Mouse (Mus musculus): ENCODE results near the gene Zfp704.

The Zfp704 gene

DNA sequence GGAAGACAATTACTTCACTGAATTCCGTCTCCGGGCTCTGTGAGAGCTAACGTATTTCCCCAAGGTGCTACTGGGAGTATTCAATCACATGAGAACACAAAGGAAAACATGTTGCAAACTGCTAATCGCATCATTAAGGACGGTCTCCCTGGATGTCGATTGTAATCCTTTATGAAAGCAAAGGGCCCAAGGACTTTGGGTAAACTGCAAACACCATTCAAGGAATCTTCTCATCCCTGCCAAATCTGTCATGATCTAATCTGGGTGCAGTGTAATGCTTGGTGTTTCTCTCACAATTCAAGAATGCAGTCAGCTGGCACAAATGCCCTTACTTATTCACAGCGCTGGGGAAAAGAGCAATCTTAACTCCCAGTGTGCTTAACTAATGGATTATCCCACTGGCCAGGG, 96.2 kb downstream of the Zfp704 start:
- no peak for DNase-seq

GRCm38 (mm10) chr3:9512199-9512598, 97.7 kb downstream of the Zfp704 start:
- peak; percentile 37 for DNase-seq

GRCm38 (mm10) chr3:9505692-9506211, 104.1 kb downstream of the Zfp704 start:
- DNase-seq: no peak

GRCm38 (mm10) chr3:9504371-9504770, 105.5 kb downstream of the Zfp704 start:
- no peak for DNase-seq

DNA sequence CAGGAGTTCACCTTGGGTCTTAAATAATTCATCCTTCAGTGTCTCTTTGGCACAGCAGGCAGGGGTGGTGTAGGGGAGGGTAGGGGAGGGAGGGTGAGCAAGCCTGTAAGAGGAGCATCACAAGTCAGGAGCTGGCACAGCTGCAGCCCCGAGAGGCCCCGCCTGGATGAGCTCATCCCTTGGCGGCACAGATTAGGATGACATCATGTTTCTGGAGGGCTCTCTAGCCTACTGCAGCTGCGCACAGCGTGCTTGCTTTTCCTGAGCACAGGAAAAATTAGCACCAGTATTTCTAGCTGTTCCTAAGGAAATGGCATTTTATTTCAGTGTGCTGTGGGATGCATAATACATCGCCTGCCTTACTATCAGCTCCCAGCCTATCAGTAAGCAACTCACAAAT, 109.2 kb downstream of the Zfp704 start:
- DNase-seq: peak; percentile 77

GRCm38 (mm10) chr3:9499994-9500553, 109.8 kb downstream of the Zfp704 start:
- peak; percentile 32 for DNase-seq

DNA sequence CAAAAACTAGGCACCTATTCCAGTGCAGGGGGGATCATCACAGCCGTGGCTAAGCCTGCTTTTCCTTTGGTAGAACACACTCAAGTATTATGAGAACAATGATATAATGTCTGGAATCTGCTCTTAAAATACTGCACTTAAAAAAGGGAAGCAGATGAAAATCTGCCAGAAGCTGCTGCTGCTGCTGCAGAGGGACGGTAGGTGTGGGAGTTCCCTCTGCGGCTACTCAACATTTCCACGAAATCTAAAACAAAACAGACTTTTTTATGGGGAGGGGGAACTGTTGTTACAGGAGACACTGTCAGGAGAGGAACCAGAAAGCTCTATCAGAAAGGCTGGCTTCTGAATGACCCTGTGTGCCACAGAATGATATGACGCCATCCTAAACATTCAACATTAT, 110.4 kb downstream of the Zfp704 start:
- no peak for DNase-seq

- no peak for DNase-seq
Measured at GRCm38 (mm10) chr3:9497260-9497659, 112.6 kb downstream of the Zfp704 start.

GRCm38 (mm10) chr3:9491766-9492283, 118.1 kb downstream of the Zfp704 start:
- no peak for DNase-seq

- DNase-seq: no peak
Measured at GRCm38 (mm10) chr3:9487644-9488043, 122.2 kb downstream of the Zfp704 start.

DNA sequence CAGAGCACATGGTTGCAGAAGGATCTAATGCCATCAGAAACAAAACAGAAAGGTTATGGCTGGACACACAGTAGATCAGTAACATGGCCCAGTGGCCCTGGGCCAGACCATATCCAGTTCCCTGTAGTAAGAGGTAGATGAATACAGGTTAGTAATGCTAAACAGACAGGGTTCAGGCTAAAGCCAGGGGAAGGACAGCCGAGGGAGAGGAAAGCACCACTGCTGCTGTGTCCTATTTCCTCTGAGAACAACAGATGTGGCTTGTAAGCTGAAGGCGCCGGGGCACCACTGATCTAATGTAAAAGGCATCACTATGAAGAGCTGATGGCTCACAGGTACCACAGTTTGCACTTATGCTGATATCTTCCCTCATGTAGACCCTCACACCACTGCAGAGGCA, 124.4 kb downstream of the Zfp704 start:
- no peak for DNase-seq

DNA sequence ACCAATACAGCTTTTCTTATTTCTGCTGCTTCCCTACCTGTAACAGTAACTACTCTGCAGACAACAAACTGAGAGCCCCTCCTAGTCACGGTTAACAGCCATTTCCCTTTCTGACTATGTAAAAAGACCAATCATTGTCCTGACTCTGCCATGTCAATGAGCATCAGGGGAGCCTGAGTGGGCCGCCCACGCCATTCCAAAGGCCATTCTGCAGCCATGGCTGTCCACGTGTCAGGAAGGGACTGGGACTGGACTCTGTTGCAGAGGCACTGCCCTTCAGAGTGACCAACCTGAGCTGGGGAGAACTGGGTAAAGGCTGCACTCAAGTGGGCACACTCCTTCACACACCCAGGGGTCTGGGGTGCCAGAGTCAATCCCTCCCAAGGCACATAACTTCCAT, 127.9 kb downstream of the Zfp704 start:
- no peak for DNase-seq

- no peak for DNase-seq
Measured at GRCm38 (mm10) chr3:9481358-9481757, 128.5 kb downstream of the Zfp704 start.

GRCm38 (mm10) chr3:9480936-9481335, 128.9 kb downstream of the Zfp704 start:
- no peak for DNase-seq

- DNase-seq: no peak
Measured at GRCm38 (mm10) chr3:9477386-9477785, 132.5 kb downstream of the Zfp704 start.

DNA sequence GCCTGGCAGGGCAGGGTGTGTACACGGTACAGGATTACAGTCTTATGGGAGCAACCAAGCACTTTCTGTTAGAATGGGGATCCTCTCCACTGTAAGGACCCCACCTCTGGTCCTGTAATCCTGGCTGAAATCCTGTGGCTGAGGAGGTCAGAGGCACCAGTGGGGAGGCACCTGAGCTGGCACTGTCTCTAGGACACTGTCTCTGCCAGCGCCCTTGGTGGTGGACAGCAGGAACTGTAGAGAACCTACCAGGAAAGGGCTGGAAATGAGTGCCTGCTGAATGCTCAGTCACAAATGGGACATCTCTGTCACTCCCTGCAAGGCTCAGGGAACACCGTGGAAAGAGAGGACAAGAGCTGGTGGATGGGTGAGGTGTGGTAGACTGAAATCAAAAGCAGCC, 133.5 kb downstream of the Zfp704 start:
- no peak for DNase-seq

GRCm38 (mm10) chr3:9475501-9475900, 134.4 kb downstream of the Zfp704 start:
- DNase-seq: no peak

- DNase-seq: no peak
Measured at GRCm38 (mm10) chr3:9474331-9474730, 135.6 kb downstream of the Zfp704 start.

- DNase-seq: peak; percentile 77
Measured at GRCm38 (mm10) chr3:9466287-9466686, 143.6 kb downstream of the Zfp704 start.

DNA sequence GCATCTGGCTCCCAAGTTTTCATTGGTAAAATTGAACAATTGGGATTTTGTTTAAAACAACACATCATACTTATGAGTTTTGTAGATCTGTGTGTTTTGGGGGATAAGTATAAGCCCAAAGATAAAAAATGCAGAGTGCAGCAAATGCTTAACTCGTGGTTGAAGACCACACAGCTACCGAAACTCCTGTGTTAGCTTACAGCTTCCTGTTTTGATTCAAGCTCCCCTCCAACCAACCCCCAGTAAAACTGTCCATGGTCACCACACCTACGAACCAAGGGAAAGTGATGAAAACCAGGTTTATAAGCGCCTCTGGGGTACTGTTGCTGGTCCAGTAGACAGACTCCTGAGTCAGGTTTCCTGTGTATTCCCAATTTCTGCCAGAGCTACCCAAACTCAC, 144.2 kb downstream of the Zfp704 start:
- no peak for DNase-seq

DNA sequence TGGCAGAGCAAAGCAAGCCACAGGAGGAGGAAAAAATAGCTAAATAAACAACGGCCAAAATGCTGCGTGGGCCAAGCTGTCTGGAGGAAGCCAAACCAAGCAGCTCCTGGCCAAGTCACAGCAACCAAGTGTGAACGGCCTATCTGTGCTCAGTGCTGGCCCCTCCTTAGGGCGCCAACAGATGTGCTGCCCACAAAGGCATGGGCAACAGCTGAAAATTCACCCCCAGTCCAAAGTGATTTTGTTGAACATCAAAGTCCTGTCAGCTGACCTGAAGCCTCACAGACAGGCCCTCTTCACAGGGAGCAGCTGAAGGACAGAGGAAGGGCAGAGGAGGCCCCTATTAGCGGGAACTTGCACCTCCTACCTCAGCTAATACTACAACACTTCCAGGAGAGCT, 148.2 kb downstream of the Zfp704 start:
- no peak for DNase-seq

- DNase-seq: no peak
Measured at GRCm38 (mm10) chr3:9460284-9460683, 149.6 kb downstream of the Zfp704 start.

GRCm38 (mm10) chr3:9456380-9456890, 153.4 kb downstream of the Zfp704 start:
- DNase-seq: no peak

DNA sequence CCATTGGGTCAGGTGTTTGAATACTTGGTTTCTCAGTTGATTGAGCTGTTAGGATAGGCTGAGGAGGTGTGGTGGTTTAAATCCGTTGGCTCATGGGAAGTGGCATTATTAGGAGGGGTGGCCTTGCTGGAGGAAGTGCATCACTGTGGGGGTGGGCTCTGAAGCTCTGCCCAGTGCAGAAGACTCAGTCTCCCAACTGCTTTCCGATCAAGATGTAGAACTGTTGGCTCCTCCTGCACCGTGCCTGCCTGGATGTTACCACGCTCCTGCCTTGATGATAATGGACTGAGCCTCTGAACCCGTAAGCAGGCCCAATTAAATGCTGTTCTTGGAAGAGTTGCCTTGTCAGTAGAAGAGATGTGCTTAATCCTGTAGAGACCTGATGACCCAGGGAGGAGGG, 154.5 kb downstream of the Zfp704 start:
- no peak for DNase-seq

Measured in thymus, postnatal 4 days (tissue).